In genomic region chr7:124868133-124868603, GRCm38 (mm10) we compare ENCODE assay signal across 8 mouse cellular contexts.
DNase-seq lines count a peak whose midpoint lies in the region; TF ChIP-seq lines count a peak whose summit lies in the region.

No protein-coding gene starts in this region.

- intact Hi-C loops in gastrocnemius, adult 2 months (cut with DNase I) = no loop called here

- DNase-seq in urinary bladder, postnatal 14 days (ENCODE audit: low spot score) = peak; percentile 64
- no peak for DNase-seq in urinary bladder, postnatal 10 days (ENCODE audit: low spot score)
- DNase-seq in gastrocnemius, adult 2 months = peak; percentile 63
- DNase-seq in kidney, adult 2 months = peak; percentile 70
- peak; percentile 55 for DNase-seq in lung, postnatal 36 days
- no peak for DNase-seq in natural killer cell, adult 2 months (ENCODE audit: low spot score in 2 of 2)
- DNase-seq in right cerebral cortex, postnatal 36 days (ENCODE audit: low spot score in 2 of 2) = no peak
- no peak for DNase-seq in spleen, postnatal 4 days (ENCODE audit: low spot score in 2 of 2)

- H3K4me3 ChIP-seq in gastrocnemius, adult 2 months = no peak overlapping the region
- H3K4me3 ChIP-seq in kidney, adult 2 months (ENCODE audit: insufficient read depth, low read depth, low read length) = no peak overlapping the region

- H3K4me1 ChIP-seq in kidney, adult 2 months (ENCODE audit: control insufficient read depth, insufficient read depth, low read length) = no peaks in the 10 kb centered on the region; the same call in 1 of the 2 replicates

- TF ChIP-seq CTCF in gastrocnemius, adult 2 months (IDR thresholded peaks at IDR 0.05) = no peak
- TF ChIP-seq CTCF in kidney, adult 2 months (conservative IDR thresholded peaks at IDR 0.05; ENCODE audit: insufficient read depth, insufficient read length, low read depth, low read length) = no peak

- H3K27ac ChIP-seq in gastrocnemius, adult 2 months = peak overlapping the region; percentile 54
- peak overlapping the region; percentile 59; the same call in 1 of the 2 replicates for H3K27ac ChIP-seq in kidney, adult 2 months (ENCODE audit: insufficient read depth, low read depth, low read length)

- WGBS in kidney, adult 2 months = 12% methylated on average over 6 of the region's 6 CpGs

- H3K36me3 ChIP-seq in kidney, adult 2 months (ENCODE audit: control insufficient read depth, insufficient read depth, low read length) = no peaks in the 10 kb centered on the region

- H3K27me3 ChIP-seq in kidney, adult 2 months (replicated peaks; ENCODE audit: control insufficient read depth, insufficient read depth, low read length) = no peaks in the 10 kb centered on the region; the same call in 1 of the 2 replicates

- TF ChIP-seq POLR2A in kidney, adult 2 months (IDR thresholded peaks at IDR 0.05; ENCODE audit: low read depth, low read length) = no peak

Comparison
In these comparisons a context has a peak if more than half of its experiments do, and no peak if none do; other contexts are left out.
1. DNase-seq: peak in urinary bladder, postnatal 14 days (single experiment), gastrocnemius, adult 2 months (single experiment), kidney, adult 2 months (single experiment) and lung, postnatal 36 days (single experiment); none in urinary bladder, postnatal 10 days (single experiment), natural killer cell, adult 2 months (0 of 2), right cerebral cortex, postnatal 36 days (0 of 2) and spleen, postnatal 4 days (0 of 2).